Mouse (Mus musculus) ES-Bruce4 (cell line): ENCODE data around the gene Pim3.

ENCODE experiments used
- CTCF ChIP-seq: IDR thresholded peaks from one replicate; pipeline ENCODE4 v1.8.1; 2011; ENCODE audit warnings: low read depth, low read length
- EP300 ChIP-seq: IDR thresholded peaks from 2 replicates; pipeline ENCODE4 v1.6.1; 2011; ENCODE audit warnings: low read depth, low read length; ENCODE audit not compliant: insufficient read depth
- POLR2A ChIP-seq: IDR thresholded peaks from one replicate; pipeline ENCODE4 v1.8.1; 2011; ENCODE audit warnings: low read length; ENCODE audit not compliant: insufficient read depth

- TF ChIP-seq EP300 (no peak), CTCF (no peak), POLR2A (no peak)
These were observed 22.7 kb upstream of the Pim3 start for GRCm38 (mm10) chr15:88839271-88839670.
